Mouse (Mus musculus): ENCODE results near the gene Cd300lg. TPM values are rescaled to one million over a fixed set of nuclear protein-coding genes. Genes with fewer than 3 reads are reported as not detected.

The Cd300lg gene
- not detected in 2 replicates for total RNA-seq (2014; fragmentation: Nextera tagmentation)
- 0.06 TPM in 1 of 2 replicates, not detected in the other for total RNA-seq (2017)
- polyA plus RNA-seq (2012) = not detected in 2 replicates

GRCm38 (mm10) chr11:102041350-102041949 is at the start of gene Cd300lg:
TSS of gene Cd300lg (plus strand) at chr11:102041509.
- Histone ChIP-seq H3K36me3 (replicated peaks) (no peaks in the 10 kb centered on the region), H3K9me3 (replicated peaks) (no peaks in the 10 kb centered on the region), H3K4me1 (ENCODE audit: insufficient read depth, low read depth, low read length) (peaks cover 6% of the 10 kb centered on the region), H3K27me3 (ENCODE audit: insufficient read depth, low read length) (peaks cover 54% of the 10 kb centered on the region), H3K4me3 (ENCODE audit: low read depth, low read length) (no peak within 1 kb of the TSS)
- ATAC-seq (ENCODE audit: extremely low read depth, insufficient number of reproducible peaks, low FRiP score, poor library complexity, severe bottlenecking) (no peak), DNase-seq (ENCODE audit: low spot score) (no peak)
- TF ChIP-seq CTCF (IDR thresholded peaks at IDR 0.05; ENCODE audit: low read depth, low read length) (no peak), GATA1 (IDR thresholded peaks at IDR 0.05; ENCODE audit: borderline replicate concordance, low read length) (no peak), POLR2AphosphoS5 (IDR thresholded peaks at IDR 0.05; ENCODE audit: insufficient replicate concordance, low read depth, low read length) (no peak), GATA2 (IDR thresholded peaks at IDR 0.05; ENCODE audit: borderline replicate concordance, low read depth, low read length) (no peak), TAL1 (conservative IDR thresholded peaks at IDR 0.05; ENCODE audit: low read depth, low read length) (no peak)

DNA sequence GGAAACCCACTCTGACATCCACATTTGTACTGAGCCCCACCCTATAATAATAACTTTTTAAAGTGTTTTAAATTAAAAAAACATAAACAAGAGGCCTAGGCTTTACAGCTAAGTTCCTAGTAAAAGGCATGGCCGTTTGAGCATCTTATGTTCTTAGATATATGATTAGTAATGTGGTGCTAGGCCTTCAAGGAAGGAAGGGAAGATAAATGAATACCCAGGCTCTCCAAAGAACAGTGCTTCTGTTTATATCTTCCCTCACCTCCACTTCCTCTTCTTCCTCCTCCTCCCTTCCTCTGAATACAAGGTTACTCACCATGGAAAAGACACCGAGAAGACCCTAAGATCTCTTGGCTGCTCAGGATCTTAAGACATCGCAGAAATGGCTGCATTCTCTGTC is 49.5 kb upstream of the Cd300lg start:
- peaks cover 25% of the 10 kb centered on the region for H3K27me3 ChIP-seq (ENCODE audit: insufficient read depth, low read length)
- H3K4me3 ChIP-seq (ENCODE audit: low read depth, low read length) = no peak overlapping the region
- DNase-seq (ENCODE audit: low spot score) = no peak
- no peaks in the 10 kb centered on the region for H3K4me1 ChIP-seq (ENCODE audit: insufficient read depth, low read depth, low read length)
- ATAC-seq (ENCODE audit: extremely low read depth, insufficient number of reproducible peaks, low FRiP score, poor library complexity, severe bottlenecking) = no peak
- TF ChIP-seq GATA1 (IDR thresholded peaks at IDR 0.05; ENCODE audit: borderline replicate concordance, low read length) = no peak
- no peak for TF ChIP-seq GATA2 (IDR thresholded peaks at IDR 0.05; ENCODE audit: borderline replicate concordance, low read depth, low read length)
- TF ChIP-seq CTCF (IDR thresholded peaks at IDR 0.05; ENCODE audit: low read depth, low read length) = no peak
- no peak for TF ChIP-seq POLR2AphosphoS5 (IDR thresholded peaks at IDR 0.05; ENCODE audit: insufficient replicate concordance, low read depth, low read length)
- TF ChIP-seq TAL1 (conservative IDR thresholded peaks at IDR 0.05; ENCODE audit: low read depth, low read length) = no peak
- no peaks in the 10 kb centered on the region for H3K9me3 ChIP-seq (replicated peaks)
- H3K36me3 ChIP-seq (replicated peaks) = no peaks in the 10 kb centered on the region

DNA sequence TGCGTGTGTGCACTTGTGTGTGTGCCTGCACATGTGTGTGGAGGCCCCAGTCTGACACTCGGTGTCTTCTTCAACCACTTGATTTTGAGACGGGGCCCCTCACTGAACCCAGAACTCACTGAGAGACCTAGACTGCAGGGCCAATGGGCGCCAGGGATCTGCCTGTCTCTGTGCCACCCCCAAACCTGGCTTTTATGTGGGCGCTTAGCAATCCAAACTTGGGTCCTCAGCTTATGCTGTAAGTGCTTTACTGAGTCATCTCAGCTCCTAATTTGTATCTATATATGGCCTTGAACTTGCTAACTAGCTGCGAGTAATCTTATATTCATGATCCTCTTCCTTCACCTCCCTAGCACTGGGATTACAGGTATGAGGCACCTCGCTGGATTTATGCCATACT is 48.9 kb upstream of the Cd300lg start:
- Histone ChIP-seq H3K36me3 (replicated peaks) (no peaks in the 10 kb centered on the region), H3K4me1 (ENCODE audit: insufficient read depth, low read depth, low read length) (no peaks in the 10 kb centered on the region), H3K27me3 (ENCODE audit: insufficient read depth, low read length) (peaks cover 24% of the 10 kb centered on the region), H3K9me3 (replicated peaks) (no peaks in the 10 kb centered on the region), H3K4me3 (ENCODE audit: low read depth, low read length) (no peak overlapping the region)
- DNase-seq (ENCODE audit: low spot score) = no peak
- TF ChIP-seq CTCF (IDR thresholded peaks at IDR 0.05; ENCODE audit: low read depth, low read length) = no peak
- TF ChIP-seq GATA1 (IDR thresholded peaks at IDR 0.05; ENCODE audit: borderline replicate concordance, low read length) = no peak
- no peak for TF ChIP-seq POLR2AphosphoS5 (IDR thresholded peaks at IDR 0.05; ENCODE audit: insufficient replicate concordance, low read depth, low read length)
- TF ChIP-seq GATA2 (IDR thresholded peaks at IDR 0.05; ENCODE audit: borderline replicate concordance, low read depth, low read length) = no peak
- no peak for TF ChIP-seq TAL1 (conservative IDR thresholded peaks at IDR 0.05; ENCODE audit: low read depth, low read length)
- no peak for ATAC-seq (ENCODE audit: extremely low read depth, insufficient number of reproducible peaks, low FRiP score, poor library complexity, severe bottlenecking)

- Histone ChIP-seq H3K4me3 (ENCODE audit: low read depth, low read length) (no peak overlapping the region), H3K4me1 (ENCODE audit: insufficient read depth, low read depth, low read length) (no peaks in the 10 kb centered on the region), H3K36me3 (replicated peaks) (no peaks in the 10 kb centered on the region), H3K9me3 (replicated peaks) (no peaks in the 10 kb centered on the region), H3K27me3 (ENCODE audit: insufficient read depth, low read length) (peaks cover 10% of the 10 kb centered on the region)
- DNase-seq (ENCODE audit: low spot score) (no peak), ATAC-seq (ENCODE audit: extremely low read depth, insufficient number of reproducible peaks, low FRiP score, poor library complexity, severe bottlenecking) (no peak)
- TF ChIP-seq TAL1 (conservative IDR thresholded peaks at IDR 0.05; ENCODE audit: low read depth, low read length) (no peak), CTCF (IDR thresholded peaks at IDR 0.05; ENCODE audit: low read depth, low read length) (no peak), POLR2AphosphoS5 (IDR thresholded peaks at IDR 0.05; ENCODE audit: insufficient replicate concordance, low read depth, low read length) (no peak), GATA1 (IDR thresholded peaks at IDR 0.05; ENCODE audit: borderline replicate concordance, low read length) (no peak), GATA2 (IDR thresholded peaks at IDR 0.05; ENCODE audit: borderline replicate concordance, low read depth, low read length) (no peak)
Measured at GRCm38 (mm10) chr11:101994100-101994499, 47.2 kb upstream of the Cd300lg start.

GRCm38 (mm10) chr11:101995938-101996337 is 45.4 kb upstream of the Cd300lg start:
- DNase-seq (ENCODE audit: low spot score) (no peak), ATAC-seq (ENCODE audit: extremely low read depth, insufficient number of reproducible peaks, low FRiP score, poor library complexity, severe bottlenecking) (no peak)
- H3K27me3 ChIP-seq (ENCODE audit: insufficient read depth, low read length) = peaks cover 13% of the 10 kb centered on the region
- H3K9me3 ChIP-seq (replicated peaks) = no peaks in the 10 kb centered on the region
- H3K4me1 ChIP-seq (ENCODE audit: insufficient read depth, low read depth, low read length) = no peaks in the 10 kb centered on the region
- no peak for TF ChIP-seq POLR2AphosphoS5 (IDR thresholded peaks at IDR 0.05; ENCODE audit: insufficient replicate concordance, low read depth, low read length)
- TF ChIP-seq CTCF (IDR thresholded peaks at IDR 0.05; ENCODE audit: low read depth, low read length) = no peak
- TF ChIP-seq GATA2 (IDR thresholded peaks at IDR 0.05; ENCODE audit: borderline replicate concordance, low read depth, low read length) = no peak
- TF ChIP-seq TAL1 (conservative IDR thresholded peaks at IDR 0.05; ENCODE audit: low read depth, low read length) = no peak
- TF ChIP-seq GATA1 (IDR thresholded peaks at IDR 0.05; ENCODE audit: borderline replicate concordance, low read length) = no peak
- H3K36me3 ChIP-seq (replicated peaks) = no peaks in the 10 kb centered on the region
- no peak overlapping the region for H3K4me3 ChIP-seq (ENCODE audit: low read depth, low read length)

GRCm38 (mm10) chr11:101998258-101998657 is 43.1 kb upstream of the Cd300lg start:
- H3K4me3 ChIP-seq (ENCODE audit: low read depth, low read length) = no peak overlapping the region
- TF ChIP-seq CTCF (IDR thresholded peaks at IDR 0.05; ENCODE audit: low read depth, low read length) = no peak
- no peak for TF ChIP-seq GATA2 (IDR thresholded peaks at IDR 0.05; ENCODE audit: borderline replicate concordance, low read depth, low read length)
- no peak for TF ChIP-seq GATA1 (IDR thresholded peaks at IDR 0.05; ENCODE audit: borderline replicate concordance, low read length)
- TF ChIP-seq POLR2AphosphoS5 (IDR thresholded peaks at IDR 0.05; ENCODE audit: insufficient replicate concordance, low read depth, low read length) = no peak
- no peak for TF ChIP-seq TAL1 (conservative IDR thresholded peaks at IDR 0.05; ENCODE audit: low read depth, low read length)
- no peaks in the 10 kb centered on the region for H3K36me3 ChIP-seq (replicated peaks)
- H3K9me3 ChIP-seq (replicated peaks) = no peaks in the 10 kb centered on the region
- ATAC-seq (ENCODE audit: extremely low read depth, insufficient number of reproducible peaks, low FRiP score, poor library complexity, severe bottlenecking) (no peak), DNase-seq (ENCODE audit: low spot score) (no peak)
- H3K27me3 ChIP-seq (ENCODE audit: insufficient read depth, low read length) = peaks cover 18% of the 10 kb centered on the region
- no peaks in the 10 kb centered on the region for H3K4me1 ChIP-seq (ENCODE audit: insufficient read depth, low read depth, low read length)

All from G1E (cell line).